Mouse (Mus musculus) left cerebral cortex, postnatal 4 days (tissue): ENCODE results near the gene Fez2. TPM values are rescaled to one million over a fixed set of nuclear protein-coding genes. Genes with fewer than 3 reads are reported as not detected.

ENCODE experiments used
- DNase-seq: peaks from one replicate; pipeline ENCODE4 v3.0.0-alpha.2; 2022
- intact Hi-C: fragments of 180-260 bp; cut with DNase I; formaldehyde crosslinking; loops from one replicate; pipeline ENCODE4 v1.15.1; 2025
- total RNA-seq, 2 experiments: library from RNA; stranded (reverse); gene quantifications; 2 replicates each; pipeline ENCODE4 v1.2.3; 2021

The Fez2 gene
- total RNA-seq, 2 experiments from 2014 or later: 48.9 to 49.4 TPM

DNA sequence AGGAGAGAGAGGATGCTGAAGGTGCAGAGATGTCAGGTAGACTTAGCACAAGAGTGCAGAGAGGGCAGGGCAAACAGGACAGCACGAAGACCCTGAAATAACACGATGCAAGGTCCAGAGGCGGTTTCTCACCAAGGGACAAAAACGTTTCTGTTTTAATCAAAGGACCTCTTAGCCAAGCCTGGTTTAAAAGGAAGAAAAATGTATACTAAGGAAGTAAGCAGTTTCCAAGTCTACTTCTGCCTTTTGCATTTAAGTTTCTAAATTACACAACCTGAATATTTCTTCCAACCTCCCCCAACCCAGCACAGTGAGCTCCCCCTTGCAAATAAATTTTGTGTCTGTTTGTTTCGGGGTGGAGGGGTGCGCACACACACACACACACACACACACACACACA is 44.8 kb downstream of the Fez2 start:
- intact Hi-C loops: no loop called here

DNA sequence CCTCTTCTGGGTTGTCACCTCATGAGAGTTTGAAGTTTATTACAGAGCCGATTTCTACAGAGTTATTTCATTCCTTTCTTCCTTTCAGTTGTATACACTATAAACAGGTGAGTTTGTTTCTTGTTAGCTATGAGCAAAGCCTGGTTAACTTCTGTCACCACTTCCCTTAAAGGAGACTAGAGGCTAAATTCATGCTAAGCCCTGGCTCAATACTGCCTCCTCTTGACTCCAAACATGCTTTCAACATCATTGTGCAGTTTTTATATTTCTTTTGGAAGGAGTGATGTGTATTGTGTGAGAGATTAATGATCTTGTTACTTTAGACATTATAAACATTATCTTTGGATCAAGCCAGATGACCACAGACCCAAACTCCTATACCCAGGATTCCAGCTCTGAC is 47.5 kb downstream of the Fez2 start:
- no peak for DNase-seq
- intact Hi-C loops: no loop called here

More for the DNA sequence above, 44.8 kb downstream of the Fez2 start:
- DNase-seq: no peak

DNA sequence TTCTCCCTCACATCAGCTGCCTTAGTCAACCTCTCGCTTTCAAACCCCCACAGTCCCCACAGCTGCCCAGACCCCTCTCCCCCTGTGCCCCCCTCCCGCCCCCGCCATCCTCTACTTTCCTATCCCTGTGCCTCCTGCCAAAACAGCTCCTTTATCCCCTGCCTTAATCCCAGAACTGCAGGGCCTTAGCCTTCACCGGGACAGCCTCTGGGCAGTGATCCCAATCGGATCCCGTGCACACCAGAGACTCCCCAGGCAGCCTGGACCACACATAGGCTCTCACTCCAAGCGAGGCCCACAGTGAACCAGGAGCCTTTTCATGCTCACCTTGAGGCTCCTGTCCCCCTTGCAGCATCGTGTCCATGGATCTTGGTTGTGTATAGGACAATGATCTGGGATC is 49.5 kb downstream of the Fez2 start:
- intact Hi-C loops: no loop called here
- peak; percentile 25 for DNase-seq

DNA sequence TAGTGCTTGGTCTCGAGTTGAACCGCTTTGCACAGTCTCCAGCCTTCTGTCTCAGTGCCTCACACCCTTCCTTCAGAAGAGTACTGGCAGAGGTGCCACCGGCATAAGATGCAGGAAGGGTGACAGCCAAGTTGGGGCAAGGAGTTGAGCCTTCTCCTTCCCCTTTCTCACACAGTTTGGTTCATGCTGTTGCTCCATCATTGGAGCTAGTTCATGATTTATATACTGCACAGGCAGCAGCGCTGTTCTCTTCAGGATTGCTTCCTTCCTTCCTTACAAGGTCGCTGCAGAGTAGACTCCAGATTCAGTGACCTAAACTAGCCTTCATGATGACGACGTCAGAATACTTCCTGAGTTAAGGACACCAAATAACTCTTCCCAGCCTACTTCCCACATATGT is 51.9 kb downstream of the Fez2 start:
- intact Hi-C loops: no loop called here
- DNase-seq: no peak

GRCm38 (mm10) chr17:78364555-78365302 is 53.2 kb downstream of the Fez2 start:
- no peak for DNase-seq
- intact Hi-C loops: no loop called here

DNA sequence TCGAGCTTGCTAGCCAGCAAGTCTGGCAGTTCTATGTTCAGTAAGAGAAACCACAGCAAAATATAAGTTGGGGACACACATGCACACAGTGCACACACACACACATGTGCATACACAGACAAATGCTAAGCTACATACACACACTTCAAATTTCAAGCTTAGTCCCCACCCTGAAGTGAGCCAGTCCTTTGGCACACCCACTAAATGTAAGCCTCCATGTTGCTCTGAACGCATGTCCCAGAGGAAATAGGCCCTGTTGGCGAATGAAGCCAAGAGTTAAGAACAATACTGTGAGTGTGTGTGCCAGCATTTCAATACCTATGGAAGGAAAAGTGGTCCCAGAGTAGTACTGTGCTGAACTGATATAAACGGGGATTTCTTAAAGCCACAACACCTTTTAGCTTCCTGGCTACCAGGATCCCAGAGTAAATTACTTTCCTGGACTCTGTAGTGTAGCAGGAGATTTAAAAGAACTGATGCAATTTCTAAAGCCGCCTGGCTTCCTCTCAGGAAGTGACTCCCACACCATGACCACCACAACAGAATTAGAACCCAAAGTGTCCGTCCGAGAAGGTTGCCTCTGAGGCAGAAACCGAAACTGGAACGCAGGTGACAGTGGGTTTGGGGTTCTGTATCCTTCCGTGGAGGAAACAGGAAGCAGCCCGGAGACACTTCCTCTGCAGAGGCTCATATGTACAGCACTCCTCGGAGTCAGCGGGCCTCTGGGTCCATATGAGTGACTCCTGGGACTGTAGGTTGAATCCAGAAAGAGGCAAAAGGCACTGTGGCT is 55.8 kb downstream of the Fez2 start:
- intact Hi-C loops: no loop called here
- DNase-seq: no peak

- intact Hi-C loops: no loop called here
- peak; percentile 57 for DNase-seq
Measured at GRCm38 (mm10) chr17:78358251-78358726, 59.7 kb downstream of the Fez2 start.

GRCm38 (mm10) chr17:78357753-78358152 is 60.2 kb downstream of the Fez2 start:
- intact Hi-C loops: no loop called here

DNA sequence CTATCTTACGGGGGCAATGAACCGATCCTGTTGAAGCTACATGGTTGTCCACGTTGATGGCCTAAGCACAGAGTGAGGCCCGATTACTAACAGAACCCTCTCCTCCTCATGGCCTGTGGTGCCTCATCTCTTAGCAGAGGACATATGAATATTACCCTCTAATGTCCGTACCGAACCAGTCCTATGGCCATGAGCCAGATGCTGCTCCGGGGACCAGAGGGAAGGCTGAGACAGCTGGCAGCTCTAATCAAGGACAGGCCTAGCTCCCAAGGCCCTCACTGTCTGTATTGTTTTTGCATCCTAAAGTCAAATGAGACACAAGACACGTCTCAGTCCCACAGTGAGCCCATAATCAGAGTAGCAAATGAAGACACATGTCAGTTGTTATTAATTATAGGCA is 62.3 kb downstream of the Fez2 start:
- peak; percentile 60 for DNase-seq
- intact Hi-C loops: no loop called here

More at GRCm38 (mm10) chr17:78357753-78358152, 60.2 kb downstream of the Fez2 start:
- DNase-seq: no peak

- no peak for DNase-seq
- intact Hi-C loops: no loop called here
Measured at GRCm38 (mm10) chr17:78354871-78355270, 63.1 kb downstream of the Fez2 start.

GRCm38 (mm10) chr17:78354411-78354810 is 63.5 kb downstream of the Fez2 start:
- DNase-seq: no peak
- intact Hi-C loops: no loop called here

DNA sequence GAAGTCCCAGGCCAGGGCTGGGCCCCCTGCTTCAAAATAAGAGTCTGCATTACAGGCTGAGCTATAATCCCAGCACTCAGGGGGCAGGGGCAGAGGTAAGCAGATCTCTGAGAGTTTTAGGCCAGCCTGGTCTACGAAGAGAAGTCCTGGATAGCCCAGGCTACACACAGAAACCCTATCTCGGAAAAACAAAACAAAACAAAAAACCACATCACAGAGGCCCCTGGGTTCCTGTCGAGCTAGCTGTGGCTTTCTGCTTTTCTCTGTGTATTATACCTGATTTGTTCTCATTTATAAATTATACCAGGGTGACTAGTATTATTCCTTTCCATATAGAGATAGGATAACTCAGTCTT is 65.5 kb downstream of the Fez2 start:
- no peak for DNase-seq
- intact Hi-C loops: no loop called here

DNA sequence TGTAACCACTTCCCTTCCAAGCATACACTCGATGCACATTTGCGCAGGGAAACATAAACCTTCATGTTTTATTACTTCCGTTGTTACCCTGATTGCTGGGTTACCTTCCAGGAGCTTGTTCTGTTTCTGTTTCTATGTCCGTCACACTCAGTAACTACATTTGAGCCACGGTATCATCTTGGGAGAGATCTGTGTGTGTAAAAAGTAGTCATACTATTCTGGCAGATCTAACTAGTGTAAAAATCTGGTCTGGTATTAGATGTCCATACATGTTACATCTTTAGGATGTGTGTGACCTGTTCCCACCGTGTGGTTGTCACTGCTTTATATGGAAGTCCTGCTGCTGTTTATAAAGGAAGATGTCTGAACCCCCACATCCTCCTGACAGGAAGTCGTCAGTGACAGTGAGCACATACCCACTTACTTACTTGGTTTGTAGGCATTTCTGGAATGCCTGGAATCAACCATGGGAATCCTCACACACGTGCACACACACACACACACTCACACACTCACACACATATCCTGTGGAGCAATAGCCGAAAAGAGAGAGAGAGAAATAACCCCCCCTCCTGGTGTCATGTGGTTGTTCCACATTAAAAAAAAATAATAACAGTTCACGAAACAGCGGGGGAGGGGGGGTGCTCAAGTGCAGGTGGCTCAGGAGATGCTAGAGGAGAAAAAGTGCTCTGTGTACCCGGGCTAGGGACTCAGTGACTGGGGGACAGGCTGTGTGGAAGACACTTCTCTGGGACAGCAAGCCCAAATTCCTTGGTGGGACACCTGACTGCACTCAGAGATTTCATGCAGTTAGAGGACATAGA is 66.1 kb downstream of the Fez2 start:
- intact Hi-C loops: no loop called here
- no peak for DNase-seq

- DNase-seq: no peak
- intact Hi-C loops: no loop called here
Measured at GRCm38 (mm10) chr17:78347111-78347801, 70.7 kb downstream of the Fez2 start.

GRCm38 (mm10) chr17:78343688-78344087 is 74.3 kb downstream of the Fez2 start:
- no peak for DNase-seq

GRCm38 (mm10) chr17:78335250-78335649 is 82.7 kb downstream of the Fez2 start:
- intact Hi-C loops: no loop called here
- DNase-seq: no peak

More at GRCm38 (mm10) chr17:78343688-78344087, 74.3 kb downstream of the Fez2 start:
- intact Hi-C loops: no loop called here

- intact Hi-C loops: no loop called here
- DNase-seq: no peak
Measured at GRCm38 (mm10) chr17:78333275-78333674, 84.7 kb downstream of the Fez2 start.

DNA sequence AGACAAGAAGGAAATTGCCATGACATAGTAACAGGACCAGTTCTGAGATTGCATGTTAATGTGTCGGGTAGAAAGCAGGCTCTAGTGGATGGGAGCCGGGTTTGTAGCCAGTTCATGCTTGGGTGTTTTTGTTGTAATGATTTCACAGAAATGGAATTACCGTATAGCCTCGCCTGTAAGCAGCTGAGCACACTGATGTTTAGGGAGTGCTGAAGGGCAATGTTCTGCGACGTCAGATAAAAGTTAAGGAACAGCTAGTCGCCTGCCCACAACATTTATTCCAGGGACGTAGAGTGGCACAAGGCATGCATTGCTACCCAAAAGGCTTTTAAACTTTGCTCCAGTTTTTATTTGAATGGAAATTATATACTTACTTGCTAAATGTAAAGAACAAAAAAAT is 86.5 kb downstream of the Fez2 start:
- intact Hi-C loops: no loop called here
- no peak for DNase-seq

DNA sequence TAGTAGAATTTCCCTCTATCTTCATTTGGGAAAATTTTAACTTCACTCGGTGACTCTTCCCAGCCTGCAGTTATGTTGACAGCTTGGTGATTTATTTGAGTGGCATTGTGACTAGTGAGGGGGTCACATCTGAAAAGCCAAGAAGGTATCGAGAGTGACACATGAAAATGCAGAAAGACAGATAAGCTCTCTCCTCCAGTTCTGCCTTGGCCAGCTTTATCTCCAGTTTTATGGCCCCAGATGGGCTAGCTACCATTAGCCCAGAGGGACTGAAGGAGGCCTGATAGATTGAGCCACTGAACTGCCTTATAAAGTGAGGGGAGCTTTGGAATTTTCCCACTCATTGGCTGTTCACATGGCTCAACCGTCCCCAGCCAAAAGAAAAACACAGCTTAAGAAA is 89.7 kb downstream of the Fez2 start:
- no peak for DNase-seq
- intact Hi-C loops: no loop called here

- intact Hi-C loops: no loop called here
- no peak for DNase-seq
Measured at GRCm38 (mm10) chr17:78327187-78327586, 90.8 kb downstream of the Fez2 start.

- intact Hi-C loops: no loop called here
- no peak for DNase-seq
Measured at GRCm38 (mm10) chr17:78326381-78326780, 91.6 kb downstream of the Fez2 start.
